Mouse (Mus musculus): Measurements from ENCODE around the gene Sufu. TPM values are rescaled to one million over a fixed set of nuclear protein-coding genes. Genes with fewer than 3 reads are reported as not detected.
A peak's percentile ranks its signal among the peaks of the same experiment; 100 is the strongest.

The Sufu gene
- polyA plus RNA-seq, 1 experiment from 2014 or later, result 5.7 TPM

DNA sequence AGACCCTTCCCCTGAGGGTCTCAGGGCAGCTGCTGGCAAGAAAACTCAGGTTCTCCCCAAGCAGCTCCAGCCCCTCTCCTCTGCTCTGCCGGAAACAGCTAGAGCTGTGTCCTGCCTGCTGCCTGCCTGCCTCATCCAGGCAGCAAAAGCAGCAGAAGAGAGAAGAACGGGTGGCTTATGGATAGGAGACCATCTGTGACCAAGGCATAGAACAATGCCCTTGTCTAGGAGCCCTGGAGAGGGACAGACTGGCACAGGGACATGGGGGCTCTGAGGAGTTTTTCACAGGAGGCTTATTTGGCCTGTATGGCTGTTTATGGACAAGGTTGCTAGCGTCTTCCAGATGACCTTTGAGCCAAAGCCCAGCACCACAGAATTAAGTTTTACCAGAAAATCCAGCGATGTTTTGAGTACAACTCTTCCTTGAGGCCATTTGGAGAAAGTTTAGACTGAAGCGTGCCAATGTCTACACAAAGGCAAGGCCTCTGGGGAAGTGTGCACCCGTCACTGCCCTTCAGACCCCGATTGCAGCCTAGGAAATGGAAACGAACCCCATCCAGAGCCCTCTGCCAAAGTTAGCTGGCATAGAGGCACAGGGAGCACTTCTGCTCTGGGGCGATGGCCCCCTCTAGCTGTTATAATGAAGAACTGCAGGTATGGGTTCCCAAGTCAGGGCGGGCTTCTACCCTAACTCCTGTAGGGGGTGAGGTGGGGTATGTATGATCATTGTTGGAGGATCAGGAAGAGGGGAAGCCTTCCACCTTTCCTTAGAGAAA lies 55.5 kb downstream of the Sufu start:
- no peak for ATAC-seq (ENCODE audit: low read depth)
- Histone ChIP-seq H3K4me3 (ENCODE audit: low read depth, low read length) (no peak overlapping the region), H3K36me3 (ENCODE audit: control insufficient read depth, insufficient read depth) (no peaks in the 10 kb centered on the region), H3K4me1 (ENCODE audit: control insufficient read depth, low read depth, low read length) (peaks cover 46% of the 10 kb centered on the region), H3K4me2 (ENCODE audit: low read depth, low read length) (no peak overlapping the region), H3K9me3 (replicated peaks; ENCODE audit: control insufficient read depth, low read length) (no peaks in the 10 kb centered on the region), H3K27ac (ENCODE audit: low read length) (no peak overlapping the region), H3K27me3 (ENCODE audit: control insufficient read depth, insufficient read depth, low read depth, low read length) (no peaks in the 10 kb centered on the region), H3K9ac (ENCODE audit: low read depth, low read length) (no peak overlapping the region)
- 29% methylated on average over 10 of the region's 10 CpGs for WGBS (ENCODE audit: insufficient replicate concordance)

GRCm38 (mm10) chr19:46452916-46453315 lies 56.2 kb downstream of the Sufu start:
- 79% methylated on average over 9 of the region's 9 CpGs for WGBS (ENCODE audit: insufficient replicate concordance)
- peaks cover 46% of the 10 kb centered on the region for H3K4me1 ChIP-seq (ENCODE audit: control insufficient read depth, low read depth, low read length)
- H3K27ac ChIP-seq (ENCODE audit: low read length), result no peak overlapping the region
- H3K27me3 ChIP-seq (ENCODE audit: control insufficient read depth, insufficient read depth, low read depth, low read length), result no peaks in the 10 kb centered on the region
- H3K4me3 ChIP-seq (ENCODE audit: low read depth, low read length), result no peak overlapping the region
- no peak for ATAC-seq (ENCODE audit: low read depth)
- no peak overlapping the region for H3K4me2 ChIP-seq (ENCODE audit: low read depth, low read length)
- no peaks in the 10 kb centered on the region for H3K9me3 ChIP-seq (replicated peaks; ENCODE audit: control insufficient read depth, low read length)
- no peaks in the 10 kb centered on the region for H3K36me3 ChIP-seq (ENCODE audit: control insufficient read depth, insufficient read depth)
- no peak overlapping the region for H3K9ac ChIP-seq (ENCODE audit: low read depth, low read length)

GRCm38 (mm10) chr19:46454126-46454880 lies 57.6 kb downstream of the Sufu start:
- H3K4me2 ChIP-seq (ENCODE audit: low read depth, low read length), result peak overlapping the region; percentile 40
- H3K36me3 ChIP-seq (ENCODE audit: control insufficient read depth, insufficient read depth), result no peaks in the 10 kb centered on the region
- peak overlapping the region; percentile 38 for H3K9ac ChIP-seq (ENCODE audit: low read depth, low read length)
- 24% methylated on average over 20 of the region's 20 CpGs for WGBS (ENCODE audit: insufficient replicate concordance)
- no peaks in the 10 kb centered on the region for H3K9me3 ChIP-seq (replicated peaks; ENCODE audit: control insufficient read depth, low read length)
- ATAC-seq (ENCODE audit: low read depth), result peak; percentile 22
- H3K27ac ChIP-seq (ENCODE audit: low read length), result peak overlapping the region; percentile 88
- H3K4me1 ChIP-seq (ENCODE audit: control insufficient read depth, low read depth, low read length), result peaks cover 55% of the 10 kb centered on the region
- no peak overlapping the region for H3K4me3 ChIP-seq (ENCODE audit: low read depth, low read length)
- H3K27me3 ChIP-seq (ENCODE audit: control insufficient read depth, insufficient read depth, low read depth, low read length), result no peaks in the 10 kb centered on the region

DNA sequence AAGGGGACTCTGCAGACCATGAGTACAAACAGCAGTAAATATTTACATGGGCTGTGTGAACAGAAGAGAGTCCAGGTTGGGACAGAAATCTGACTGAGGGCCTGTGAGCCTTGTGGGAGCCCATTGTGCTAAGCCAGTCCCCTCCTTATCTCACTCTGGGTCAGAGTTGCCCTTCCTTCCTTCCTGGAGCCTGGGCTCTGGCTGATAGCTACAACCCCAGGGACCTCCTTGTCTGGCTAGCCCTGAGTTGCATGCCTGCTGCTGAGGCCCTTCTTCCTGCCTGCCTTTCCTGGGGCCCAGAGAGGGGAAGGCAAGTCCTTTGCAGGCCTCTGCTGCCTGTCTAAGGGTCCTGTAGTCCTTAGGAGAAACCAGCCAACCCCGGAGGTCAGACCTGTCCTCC lies 58.3 kb downstream of the Sufu start:
- no peaks in the 10 kb centered on the region for H3K27me3 ChIP-seq (ENCODE audit: control insufficient read depth, insufficient read depth, low read depth, low read length)
- H3K36me3 ChIP-seq (ENCODE audit: control insufficient read depth, insufficient read depth), result no peaks in the 10 kb centered on the region
- whole genome bisulfite sequencing (ENCODE audit: insufficient replicate concordance), result 8% methylated on average over 1 of the region's 1 CpGs
- H3K4me1 ChIP-seq (ENCODE audit: control insufficient read depth, low read depth, low read length), result peaks cover 57% of the 10 kb centered on the region
- peak overlapping the region; percentile 40 for H3K4me2 ChIP-seq (ENCODE audit: low read depth, low read length)
- H3K4me3 ChIP-seq (ENCODE audit: low read depth, low read length), result no peak overlapping the region
- no peaks in the 10 kb centered on the region for H3K9me3 ChIP-seq (replicated peaks; ENCODE audit: control insufficient read depth, low read length)
- peak overlapping the region; percentile 38 for H3K9ac ChIP-seq (ENCODE audit: low read depth, low read length)
- peak overlapping the region; percentile 88 for H3K27ac ChIP-seq (ENCODE audit: low read length)
- peak; percentile 84 for ATAC-seq (ENCODE audit: low read depth)

DNA sequence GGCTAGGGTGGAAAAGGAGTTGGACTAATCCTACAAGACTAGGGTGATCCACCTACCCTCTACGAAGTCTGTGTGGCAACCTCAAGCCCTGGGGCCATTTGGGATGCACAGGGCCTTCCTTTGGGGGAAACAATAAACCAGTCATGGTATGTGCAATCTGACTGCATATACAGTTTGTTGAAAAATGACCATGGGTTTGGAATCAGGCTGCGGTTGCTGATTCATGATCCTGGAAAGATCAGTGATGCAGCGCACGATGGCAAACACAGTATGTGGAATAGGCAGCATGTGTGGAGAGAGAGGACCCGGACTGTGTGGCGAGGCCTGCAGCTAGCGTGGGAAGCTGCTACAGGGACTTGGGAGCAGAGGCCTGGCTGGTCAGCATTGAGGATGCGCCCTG lies 58.9 kb downstream of the Sufu start:
- no peaks in the 10 kb centered on the region for H3K27me3 ChIP-seq (ENCODE audit: control insufficient read depth, insufficient read depth, low read depth, low read length)
- peaks cover 57% of the 10 kb centered on the region for H3K4me1 ChIP-seq (ENCODE audit: control insufficient read depth, low read depth, low read length)
- no peak overlapping the region for H3K4me3 ChIP-seq (ENCODE audit: low read depth, low read length)
- H3K9me3 ChIP-seq (replicated peaks; ENCODE audit: control insufficient read depth, low read length), result no peaks in the 10 kb centered on the region
- H3K4me2 ChIP-seq (ENCODE audit: low read depth, low read length), result peak overlapping the region; percentile 40
- peak overlapping the region; percentile 38; the same call in 1 of the 2 replicates for H3K9ac ChIP-seq (ENCODE audit: low read depth, low read length)
- no peak for ATAC-seq (ENCODE audit: low read depth)
- H3K27ac ChIP-seq (ENCODE audit: low read length), result peak overlapping the region; percentile 88
- H3K36me3 ChIP-seq (ENCODE audit: control insufficient read depth, insufficient read depth), result no peaks in the 10 kb centered on the region
- WGBS (ENCODE audit: insufficient replicate concordance), result 46% methylated on average over 8 of the region's 8 CpGs

DNA sequence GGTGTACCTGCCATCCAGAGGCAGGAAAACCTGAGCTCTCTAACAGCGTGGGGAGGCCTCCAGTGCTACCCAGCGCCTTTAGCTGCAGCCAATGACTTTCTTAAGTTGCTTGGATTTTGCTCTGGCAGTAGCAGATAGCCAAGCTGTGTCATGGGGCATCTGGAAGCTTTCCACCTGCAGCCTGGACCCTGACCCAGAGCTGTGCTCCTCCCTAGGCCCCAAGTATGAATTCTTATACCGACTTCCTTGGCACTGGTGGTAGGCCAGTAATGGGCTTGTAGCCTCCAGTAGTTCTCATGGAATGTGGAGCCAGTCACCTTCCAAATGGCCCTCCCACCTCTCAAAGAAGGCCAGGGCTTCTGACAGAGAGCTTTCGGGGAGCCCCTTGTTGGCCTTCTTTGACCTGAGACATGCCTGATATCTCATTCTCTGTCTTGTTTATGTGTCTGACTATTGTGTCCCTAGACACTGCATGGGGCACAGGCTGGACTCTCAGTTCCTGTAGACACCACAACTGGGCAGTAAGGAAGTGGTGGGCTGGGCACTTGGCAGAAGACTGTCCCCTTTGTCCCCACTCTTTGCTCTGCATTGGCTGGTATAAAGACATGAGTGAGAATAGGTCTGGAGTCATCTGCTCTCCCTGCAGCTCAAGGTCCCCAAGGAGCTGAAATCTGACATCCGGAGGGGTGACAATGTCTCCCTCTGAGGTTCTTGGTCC lies 59.5 kb downstream of the Sufu start:
- no peaks in the 10 kb centered on the region for H3K27me3 ChIP-seq (ENCODE audit: control insufficient read depth, insufficient read depth, low read depth, low read length)
- ATAC-seq (ENCODE audit: low read depth), result no peak
- H3K4me3 ChIP-seq (ENCODE audit: low read depth, low read length), result no peak overlapping the region
- H3K36me3 ChIP-seq (ENCODE audit: control insufficient read depth, insufficient read depth), result no peaks in the 10 kb centered on the region
- H3K27ac ChIP-seq (ENCODE audit: low read length), result peak overlapping the region; percentile 88
- 43% methylated on average over 5 of the region's 5 CpGs for WGBS (ENCODE audit: insufficient replicate concordance)
- H3K4me2 ChIP-seq (ENCODE audit: low read depth, low read length), result peak overlapping the region; percentile 40; the same call in 1 of the 2 replicates
- no peaks in the 10 kb centered on the region for H3K9me3 ChIP-seq (replicated peaks; ENCODE audit: control insufficient read depth, low read length)
- H3K9ac ChIP-seq (ENCODE audit: low read depth, low read length), result peak overlapping the region; percentile 30; the same call in 1 of the 2 replicates
- H3K4me1 ChIP-seq (ENCODE audit: control insufficient read depth, low read depth, low read length), result peaks cover 57% of the 10 kb centered on the region

DNA sequence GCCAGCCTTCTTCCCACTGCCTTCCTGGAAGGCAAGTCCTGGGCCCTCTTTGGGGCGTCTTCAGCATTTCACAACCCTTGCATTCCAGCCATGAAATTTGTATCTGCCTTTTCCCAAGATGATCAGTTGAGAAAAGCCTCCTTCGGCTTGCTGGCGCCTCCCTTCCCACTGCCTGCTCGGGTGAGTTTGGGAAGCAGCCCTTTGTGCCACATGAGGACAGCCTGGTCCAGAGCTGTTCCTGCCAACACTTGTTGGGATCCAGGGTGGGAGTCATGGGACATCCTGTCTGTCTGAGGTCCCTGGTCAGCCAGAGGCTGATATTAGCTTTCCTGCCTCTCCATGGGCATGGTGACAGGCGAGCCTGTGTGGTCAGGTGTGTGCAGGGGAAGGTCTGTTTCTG lies 61.1 kb downstream of the Sufu start:
- Histone ChIP-seq H3K27me3 (ENCODE audit: control insufficient read depth, insufficient read depth, low read depth, low read length) (no peaks in the 10 kb centered on the region), H3K27ac (ENCODE audit: low read length) (no peak overlapping the region), H3K4me1 (ENCODE audit: control insufficient read depth, low read depth, low read length) (peaks cover 50% of the 10 kb centered on the region), H3K9me3 (replicated peaks; ENCODE audit: control insufficient read depth, low read length) (no peaks in the 10 kb centered on the region), H3K4me2 (ENCODE audit: low read depth, low read length) (no peak overlapping the region), H3K9ac (ENCODE audit: low read depth, low read length) (no peak overlapping the region), H3K4me3 (ENCODE audit: low read depth, low read length) (no peak overlapping the region), H3K36me3 (ENCODE audit: control insufficient read depth, insufficient read depth) (no peaks in the 10 kb centered on the region)
- whole genome bisulfite sequencing (ENCODE audit: insufficient replicate concordance), result 73% methylated on average over 5 of the region's 5 CpGs
- no peak for ATAC-seq (ENCODE audit: low read depth)

- ATAC-seq (ENCODE audit: low read depth), result peak; percentile 49
- peak overlapping the region; percentile 68 for H3K27ac ChIP-seq (ENCODE audit: low read length)
- no peaks in the 10 kb centered on the region; the same call in 1 of the 2 replicates for H3K36me3 ChIP-seq (ENCODE audit: control insufficient read depth, insufficient read depth)
- H3K27me3 ChIP-seq (ENCODE audit: control insufficient read depth, insufficient read depth, low read depth, low read length), result no peaks in the 10 kb centered on the region
- H3K9ac ChIP-seq (ENCODE audit: low read depth, low read length), result no peak overlapping the region
- H3K4me1 ChIP-seq (ENCODE audit: control insufficient read depth, low read depth, low read length), result peaks cover 37% of the 10 kb centered on the region
- WGBS (ENCODE audit: insufficient replicate concordance), result 39% methylated on average over 10 of the region's 10 CpGs
- H3K9me3 ChIP-seq (replicated peaks; ENCODE audit: control insufficient read depth, low read length), result no peaks in the 10 kb centered on the region
- H3K4me3 ChIP-seq (ENCODE audit: low read depth, low read length), result no peak overlapping the region
- no peak overlapping the region for H3K4me2 ChIP-seq (ENCODE audit: low read depth, low read length)
These were observed 62.6 kb downstream of the Sufu start for GRCm38 (mm10) chr19:46459256-46459655.

Measured in liver, embryonic 16.5 days (tissue).